Mouse (Mus musculus) monocyte, adult 2 months (primary cell): ENCODE data around the gene Srbd1.

Experiments
- DNase-seq, 2 experiments: peaks; one replicate each; pipeline ENCODE4 v3.0.0; 2022; ENCODE audit warnings: low spot score in 2 of 2, low read depth in 1 of 2

Srbd1 gene

GRCm38 (mm10) chr17:86145079-86145951 lies at the start of gene Srbd1:
Gene Srbd1 (minus strand): TSS chr17:86145175.
- peak in 1 of 2 experiments; percentile 76 for DNase-seq

- no peak for DNase-seq
Measured at GRCm38 (mm10) chr17:86193979-86194378, 49.0 kb upstream of the Srbd1 start.

- DNase-seq = no peak
Measured at GRCm38 (mm10) chr17:86187777-86188176, 42.8 kb upstream of the Srbd1 start.

- no peak for DNase-seq
Measured at GRCm38 (mm10) chr17:86185584-86185983, 40.6 kb upstream of the Srbd1 start.

- DNase-seq = no peak
Measured at GRCm38 (mm10) chr17:86184552-86185209, 39.7 kb upstream of the Srbd1 start.

GRCm38 (mm10) chr17:86183788-86184187 lies 38.8 kb upstream of the Srbd1 start:
- DNase-seq = no peak

- no peak for DNase-seq
Measured at GRCm38 (mm10) chr17:86176722-86177121, 31.7 kb upstream of the Srbd1 start.

GRCm38 (mm10) chr17:86175516-86175915 lies 30.5 kb upstream of the Srbd1 start:
- no peak for DNase-seq

GRCm38 (mm10) chr17:86170164-86170958 lies 25.4 kb upstream of the Srbd1 start:
- DNase-seq = peak in 1 of 2 experiments; percentile 12

GRCm38 (mm10) chr17:86169092-86169491 lies 24.1 kb upstream of the Srbd1 start:
- DNase-seq = no peak

GRCm38 (mm10) chr17:86168231-86168981 lies 23.4 kb upstream of the Srbd1 start:
- DNase-seq = no peak

- DNase-seq = peak; percentile 54 to 71
Measured at GRCm38 (mm10) chr17:86167320-86168230, 22.6 kb upstream of the Srbd1 start, which contains the start of gene Prkce. Gene Prkce (plus strand): TSS chr17:86167785.

GRCm38 (mm10) chr17:86166567-86167319 lies 21.8 kb upstream of the Srbd1 start:
- peak in 1 of 2 experiments; percentile 17 for DNase-seq

- no peak for DNase-seq
Measured at GRCm38 (mm10) chr17:86166051-86166566, 21.1 kb upstream of the Srbd1 start.

GRCm38 (mm10) chr17:86164416-86164815 lies 19.4 kb upstream of the Srbd1 start:
- DNase-seq = peak in 1 of 2 experiments; percentile 14

GRCm38 (mm10) chr17:86162672-86163071 lies 17.7 kb upstream of the Srbd1 start:
- DNase-seq = no peak

- DNase-seq = no peak
Measured at GRCm38 (mm10) chr17:86156999-86157398, 12.0 kb upstream of the Srbd1 start.

- DNase-seq = no peak
Measured at GRCm38 (mm10) chr17:86150867-86151348, 5.9 kb upstream of the Srbd1 start.
